Mouse (Mus musculus) hindbrain, embryonic 15.5 days (tissue): ENCODE measurements at regions not wholly inside any gene's neighbourhood (a gene's known extent, or its start where the extent isn't known, plus 50 kb on each side); places are given as distances from the start of the nearest gene placed in this dataset.
"Not testable (repeated sequence)": the region's sequence is repeated elsewhere in the genome, so short reads cannot be mapped to it uniquely, and the experiment has no call there.

Source experiments
- ATAC-seq: fragments of 200-750 bp; cut with Nextera tagmentation; 2 replicates; pipeline ENCODE4 v1.8.0; 2017; ENCODE audit warnings: low read depth, moderate number of reproducible peaks, moderate TSS enrichment; ENCODE audit not compliant: low FRiP score
- H3K27ac ChIP-seq: fragments of 300-500 bp; sonication (generic); replicated peaks from 2 replicates; pipeline ENCODE4 v1.5.1; 2015; ENCODE audit warnings: mild to moderate bottlenecking, inconsistent platforms
- H3K27me3 ChIP-seq: fragments of 300-500 bp; sonication (generic); 2 replicates; pipeline ENCODE4 v1.6.1; 2015; ENCODE audit warnings: control low read depth, inconsistent platforms
- H3K36me3 ChIP-seq: fragments of 300-500 bp; sonication (generic); 2 replicates; pipeline ENCODE4 v1.6.1; 2015; ENCODE audit warnings: control low read depth, inconsistent platforms
- H3K4me1 ChIP-seq: fragments of 300-500 bp; sonication (generic); replicated peaks from 2 replicates; pipeline ENCODE4 v1.6.1; 2015; ENCODE audit warnings: control low read depth, inconsistent platforms
- H3K4me2 ChIP-seq: fragments of 300-500 bp; sonication (generic); 2 replicates; pipeline ENCODE4 v1.6.1; 2015; ENCODE audit warnings: moderate library complexity, mild to moderate bottlenecking, inconsistent platforms
- H3K4me3 ChIP-seq: fragments of 300-500 bp; sonication (generic); 2 replicates; pipeline ENCODE4 v1.5.1; 2015; ENCODE audit warnings: mild to moderate bottlenecking, inconsistent platforms
- H3K9ac ChIP-seq: fragments of 300-500 bp; sonication (generic); 2 replicates; pipeline ENCODE4 v1.6.1; 2015; ENCODE audit warnings: inconsistent platforms
- H3K9me3 ChIP-seq: fragments of 300-500 bp; sonication (generic); 2 replicates; pipeline ENCODE4 v1.6.1; 2016; ENCODE audit warnings: control low read depth, inconsistent platforms
- WGBS: fragments of 180-500 bp; shearing (Covaris S2); methylation state at CpG from one replicate; pipeline ENCODE4 v1.1.7; 2015; 5-methylcytosine and 5-hydroxymethylcytosine counted together

- H3K4me3 ChIP-seq, H3K9me3 ChIP-seq, ATAC-seq, H3K27me3 ChIP-seq, H3K4me1 ChIP-seq, H3K27ac ChIP-seq, H3K9ac ChIP-seq, H3K4me2 ChIP-seq, H3K36me3 ChIP-seq: not testable (repeated sequence)
- WGBS, result 92% methylated on average over 1 of the region's 1 CpGs
These were observed 328.4 kb downstream of the Nkx6-1 start for GRCm38 (mm10) chr5:101336361-101336760.

DNA sequence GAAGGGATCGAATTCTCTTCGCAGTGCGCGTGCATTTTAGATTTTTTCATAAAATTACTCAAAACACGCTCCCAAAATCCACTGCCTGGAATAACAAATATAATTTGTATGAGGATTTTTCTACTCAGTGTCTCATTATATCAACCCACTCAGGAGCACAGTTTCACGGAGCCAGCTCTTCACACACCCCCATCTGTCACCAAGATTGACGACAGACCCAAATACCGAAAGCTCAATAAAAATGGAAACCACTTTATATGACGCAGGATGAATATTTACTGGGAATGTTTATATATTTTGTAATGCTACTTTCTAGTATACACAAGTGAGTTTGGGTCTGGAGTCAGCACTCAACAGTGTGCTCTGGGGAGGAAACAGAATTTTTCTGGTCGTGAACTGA lies 333.0 kb downstream of the Nkx6-1 start:
- Histone ChIP-seq H3K27ac (no peak overlapping the region), H3K4me2 (no peak overlapping the region), H3K27me3 (peaks cover 40% of the 10 kb centered on the region), H3K4me3 (no peak overlapping the region), H3K9ac (no peak overlapping the region), H3K36me3 (no peaks in the 10 kb centered on the region), H3K4me1 (no peaks in the 10 kb centered on the region), H3K9me3 (no peaks in the 10 kb centered on the region)
- 85% methylated on average over 10 of the region's 10 CpGs for WGBS
- ATAC-seq, result no peak

- Histone ChIP-seq H3K9me3 (no peaks in the 10 kb centered on the region), H3K36me3 (no peaks in the 10 kb centered on the region), H3K27ac (no peak overlapping the region), H3K4me3 (no peak overlapping the region), H3K4me2 (no peak overlapping the region), H3K4me1 (peaks cover 8% of the 10 kb centered on the region), H3K9ac (no peak overlapping the region), H3K27me3 (peaks cover 83% of the 10 kb centered on the region)
- WGBS, result 66% methylated on average over 4 of the region's 4 CpGs
- ATAC-seq, result no peak
These were observed 338.7 kb downstream of the Nkx6-1 start for GRCm38 (mm10) chr5:101326122-101326521.

DNA sequence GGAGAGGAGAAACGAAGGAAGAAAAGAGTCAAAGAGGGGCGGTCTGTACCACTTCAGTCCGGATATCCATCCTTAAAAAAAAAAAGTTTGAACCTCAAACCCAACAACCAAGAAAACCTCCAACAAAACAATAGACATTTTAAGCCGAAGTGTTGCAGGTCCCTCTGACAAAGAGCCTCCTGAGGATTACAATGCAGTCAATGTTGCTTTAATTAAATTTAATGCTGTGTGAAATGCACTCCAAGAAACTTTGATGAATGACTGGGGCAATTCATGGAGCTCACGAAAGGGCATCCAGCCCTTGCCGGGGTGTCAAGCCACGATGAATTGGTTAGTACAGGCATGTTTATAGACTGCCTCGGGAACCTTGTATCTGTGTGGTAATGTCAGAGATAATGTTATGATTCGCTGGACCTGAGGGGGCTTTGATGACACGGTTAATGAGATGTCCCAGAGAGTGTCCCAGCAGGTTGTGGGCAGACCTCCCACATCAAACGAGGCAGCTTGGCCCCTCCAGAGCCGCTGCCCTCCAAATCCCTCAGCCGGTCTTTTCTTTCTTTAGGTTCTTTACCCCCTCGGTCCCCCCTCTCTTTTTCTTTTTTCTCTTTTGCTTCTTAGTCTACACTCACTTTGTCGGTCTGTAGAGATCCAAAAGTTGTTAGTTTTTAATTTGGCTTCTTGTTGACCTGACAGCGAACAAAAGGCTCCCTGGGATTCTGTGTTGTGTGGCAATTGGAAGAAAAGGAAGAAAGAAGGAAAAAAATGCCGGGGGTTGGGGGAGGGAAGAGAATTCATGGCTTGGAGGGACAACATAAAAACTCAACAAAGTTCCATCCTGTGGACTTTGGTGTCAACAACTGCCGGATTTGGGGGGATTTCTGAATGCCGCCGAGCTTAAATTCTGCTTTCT lies 341.5 kb downstream of the Nkx6-1 start:
- no peak for ATAC-seq
- WGBS, result 1% methylated on average over 20 of the region's 20 CpGs
- Histone ChIP-seq H3K9ac (no peak overlapping the region), H3K27ac (no peak overlapping the region), H3K4me3 (no peak overlapping the region), H3K4me2 (peak overlapping the region; percentile 38), H3K9me3 (no peaks in the 10 kb centered on the region), H3K36me3 (no peaks in the 10 kb centered on the region), H3K27me3 (peaks cover 80% of the 10 kb centered on the region), H3K4me1 (peaks cover 8% of the 10 kb centered on the region)

DNA sequence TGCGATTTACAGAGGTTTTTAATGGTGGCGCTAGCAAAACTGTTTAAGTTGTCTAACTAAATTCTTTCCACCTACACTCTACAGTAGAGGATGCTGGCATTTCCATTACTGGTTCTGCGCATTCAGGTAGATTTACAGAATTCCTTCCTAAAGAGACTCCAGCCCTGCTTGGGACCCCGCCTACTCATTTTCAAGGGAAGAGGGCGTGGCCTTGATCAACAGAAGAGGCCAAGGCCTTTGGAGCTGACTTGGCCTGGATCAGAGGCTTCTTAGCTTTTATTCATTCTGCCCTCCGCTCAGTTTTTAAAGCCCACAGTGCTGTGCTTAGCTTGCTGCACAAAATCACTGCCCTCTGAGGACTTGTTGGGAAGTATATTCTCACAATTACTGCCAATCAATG lies 364.8 kb downstream of the Nkx6-1 start:
- H3K4me3 ChIP-seq, result no peak overlapping the region
- no peak for ATAC-seq
- peaks cover 15% of the 10 kb centered on the region for H3K27me3 ChIP-seq
- peaks cover 6% of the 10 kb centered on the region; the same call in 1 of the 2 replicates for H3K4me1 ChIP-seq
- no peaks in the 10 kb centered on the region for H3K9me3 ChIP-seq
- H3K4me2 ChIP-seq, result no peak overlapping the region
- no peaks in the 10 kb centered on the region for H3K36me3 ChIP-seq
- H3K9ac ChIP-seq, result no peak overlapping the region
- 88% methylated on average over 6 of the region's 6 CpGs for WGBS
- H3K27ac ChIP-seq, result no peak overlapping the region

DNA sequence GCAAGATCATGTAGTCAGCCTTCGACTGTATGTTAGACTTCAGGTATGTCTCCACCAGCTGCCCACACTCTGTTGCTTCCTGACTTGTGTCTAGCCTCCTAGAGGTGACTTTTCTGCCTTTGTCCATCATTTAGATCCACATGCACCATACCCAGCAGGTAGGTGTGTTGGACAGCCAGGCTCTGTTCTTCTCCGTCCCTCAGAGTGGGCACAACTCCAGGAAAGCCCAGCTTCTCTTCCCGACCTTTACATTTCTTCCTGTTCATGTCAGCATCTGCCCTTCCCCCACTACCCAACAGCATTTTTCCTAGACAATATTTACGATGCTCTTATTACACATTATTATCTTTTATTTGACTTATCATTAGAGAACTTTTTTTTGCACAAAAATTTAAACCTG lies 366.4 kb downstream of the Nkx6-1 start:
- Histone ChIP-seq H3K9ac (no peak overlapping the region), H3K9me3 (no peaks in the 10 kb centered on the region), H3K4me2 (no peak overlapping the region), H3K4me1 (peaks cover 6% of the 10 kb centered on the region; the same call in 1 of the 2 replicates), H3K27ac (no peak overlapping the region), H3K27me3 (peaks cover 17% of the 10 kb centered on the region), H3K4me3 (no peak overlapping the region), H3K36me3 (no peaks in the 10 kb centered on the region)
- WGBS, result 70% methylated on average over 4 of the region's 4 CpGs
- ATAC-seq, result no peak

- H3K27me3 ChIP-seq, result peaks cover 17% of the 10 kb centered on the region
- H3K4me3 ChIP-seq, result no peak overlapping the region
- peaks cover 6% of the 10 kb centered on the region; the same call in 1 of the 2 replicates for H3K4me1 ChIP-seq
- 24% methylated on average over 5 of the region's 5 CpGs for WGBS
- no peak overlapping the region for H3K9ac ChIP-seq
- 0 out of 2 replicates have a peak, but pooled peaks have one; percentile 42 for ATAC-seq
- no peaks in the 10 kb centered on the region for H3K36me3 ChIP-seq
- no peak overlapping the region for H3K4me2 ChIP-seq
- no peak overlapping the region for H3K27ac ChIP-seq
- no peaks in the 10 kb centered on the region for H3K9me3 ChIP-seq
These were observed 367.2 kb downstream of the Nkx6-1 start for GRCm38 (mm10) chr5:101297511-101298102.

DNA sequence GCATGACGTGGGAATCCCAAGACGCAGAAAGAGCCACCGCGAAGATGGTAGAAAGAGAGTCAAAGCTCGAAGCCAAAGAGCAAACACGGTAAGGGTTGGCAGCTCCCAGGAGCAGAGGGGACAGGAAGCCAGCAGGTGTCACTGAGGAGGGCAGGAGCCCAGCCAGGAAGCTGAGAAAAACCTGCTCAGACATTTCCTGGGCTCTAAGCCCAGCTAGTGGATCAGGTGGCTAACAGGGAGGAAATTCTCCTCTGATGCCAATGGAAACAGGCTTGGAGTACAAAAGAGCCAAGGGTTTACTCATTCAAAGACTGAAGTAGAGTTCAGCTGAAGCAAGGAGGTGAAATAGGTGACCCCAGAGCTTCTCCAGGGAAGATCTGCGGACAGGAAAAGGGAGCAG lies 368.9 kb downstream of the Nkx6-1 start:
- Histone ChIP-seq H3K36me3 (no peaks in the 10 kb centered on the region), H3K27me3 (peaks cover 17% of the 10 kb centered on the region), H3K4me3 (no peak overlapping the region), H3K27ac (no peak overlapping the region), H3K9me3 (no peaks in the 10 kb centered on the region), H3K9ac (no peak overlapping the region), H3K4me2 (0 out of 2 replicates have a peak overlapping the region, but pooled peaks have one; percentile 0), H3K4me1 (peaks cover 6% of the 10 kb centered on the region; the same call in 1 of the 2 replicates)
- ATAC-seq, result 0 out of 2 replicates have a peak, but pooled peaks have one; percentile 27
- 62% methylated on average over 7 of the region's 7 CpGs for WGBS

- H3K27ac ChIP-seq, result no peak overlapping the region
- no peak for ATAC-seq
- 51% methylated on average over 3 of the region's 3 CpGs for WGBS
These were observed 370.8 kb downstream of the Nkx6-1 start for GRCm38 (mm10) chr5:101294031-101294430.

DNA sequence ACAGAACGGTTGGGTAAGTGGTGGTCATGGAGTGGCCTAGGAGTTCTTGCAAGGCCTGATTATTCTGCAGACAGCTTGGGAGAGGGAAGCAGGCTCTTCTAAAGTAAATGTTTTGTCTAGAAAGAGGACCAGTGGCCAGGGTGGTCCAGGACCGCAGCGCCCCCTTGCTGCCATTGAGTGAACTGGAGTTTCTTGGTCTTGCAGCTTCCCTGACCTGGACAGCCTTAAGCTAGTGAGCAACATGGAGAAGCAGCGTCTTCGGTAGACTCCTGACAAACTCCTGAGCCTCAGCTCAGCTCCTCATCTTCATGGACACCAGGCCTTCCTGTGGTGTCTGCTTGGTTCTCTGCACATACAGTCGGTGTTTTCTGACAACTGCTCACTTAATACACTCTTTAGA lies 376.4 kb downstream of the Nkx6-1 start:
- H3K9ac ChIP-seq, result no peak overlapping the region
- no peaks in the 10 kb centered on the region for H3K36me3 ChIP-seq
- no peaks in the 10 kb centered on the region for H3K4me1 ChIP-seq
- ATAC-seq, result no peak
- H3K4me2 ChIP-seq, result no peak overlapping the region
- H3K27me3 ChIP-seq, result no peaks in the 10 kb centered on the region
- 64% methylated on average over 6 of the region's 6 CpGs for WGBS
- H3K4me3 ChIP-seq, result no peak overlapping the region
- no peaks in the 10 kb centered on the region for H3K9me3 ChIP-seq
- H3K27ac ChIP-seq, result no peak overlapping the region

More at GRCm38 (mm10) chr5:101294031-101294430, 370.8 kb downstream of the Nkx6-1 start:
- Histone ChIP-seq H3K4me2 (no peak overlapping the region), H3K27me3 (peaks cover 17% of the 10 kb centered on the region), H3K4me1 (peaks cover 6% of the 10 kb centered on the region; the same call in 1 of the 2 replicates), H3K4me3 (no peak overlapping the region), H3K36me3 (no peaks in the 10 kb centered on the region), H3K9ac (no peak overlapping the region), H3K9me3 (no peaks in the 10 kb centered on the region)

DNA sequence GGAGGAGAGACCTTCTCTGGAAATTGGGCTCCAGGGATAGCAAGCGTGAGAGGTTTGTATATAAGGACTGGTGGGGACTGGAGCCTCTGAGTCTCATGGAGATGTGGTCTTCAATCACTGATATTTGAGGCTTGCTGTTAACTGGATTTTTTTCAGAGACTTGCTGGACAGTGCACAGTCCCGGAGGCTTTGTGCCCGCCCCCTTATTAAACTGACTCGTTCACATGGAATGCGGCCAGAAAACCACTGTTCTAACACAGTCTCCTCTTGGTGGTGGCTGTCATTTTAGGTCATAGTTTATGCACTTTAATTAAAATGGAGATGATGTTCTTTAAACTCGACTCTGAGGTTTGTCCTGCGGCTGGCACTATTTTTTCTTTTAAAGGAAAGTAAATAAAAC lies 378.9 kb downstream of the Nkx6-1 start:
- Histone ChIP-seq H3K9me3 (no peaks in the 10 kb centered on the region), H3K36me3 (no peaks in the 10 kb centered on the region), H3K9ac (no peak overlapping the region), H3K27ac (no peak overlapping the region), H3K27me3 (no peaks in the 10 kb centered on the region), H3K4me3 (no peak overlapping the region), H3K4me1 (no peaks in the 10 kb centered on the region), H3K4me2 (no peak overlapping the region)
- WGBS, result 70% methylated on average over 7 of the region's 7 CpGs
- no peak for ATAC-seq

GRCm38 (mm10) chr5:101250474-101250873 lies 405.0 kb downstream of the Gpat3 start:
- Histone ChIP-seq H3K27ac (no peak overlapping the region), H3K4me1 (peaks cover 6% of the 10 kb centered on the region), H3K4me2 (no peak overlapping the region), H3K27me3 (no peaks in the 10 kb centered on the region), H3K9me3 (no peaks in the 10 kb centered on the region), H3K36me3 (no peaks in the 10 kb centered on the region), H3K4me3 (no peak overlapping the region), H3K9ac (no peak overlapping the region)
- 94% methylated on average over 3 of the region's 3 CpGs for WGBS
- ATAC-seq, result no peak
